Mouse (Mus musculus) liver, embryonic 13.5 days (tissue): ENCODE data around the gene Copg1. TPM values are rescaled to one million over a fixed set of nuclear protein-coding genes. Genes with fewer than 3 reads are reported as not detected.

Experiments used
- ATAC-seq: fragments of 200-750 bp; cut with Nextera tagmentation; 2 replicates; pipeline ENCODE4 v1.8.0; 2017; ENCODE audit warnings: low read depth, mild to moderate bottlenecking, moderate number of reproducible peaks, moderate library complexity
- DNase-seq: peaks from one replicate; pipeline ENCODE4 v3.0.0; 2022
- H3K27ac ChIP-seq: fragments of 300-500 bp; sonication (generic); 2 replicates; pipeline ENCODE4 v1.5.1; 2015; ENCODE audit warnings: moderate library complexity, mild to moderate bottlenecking, inconsistent platforms
- H3K27me3 ChIP-seq: fragments of 300-500 bp; sonication (generic); 2 replicates; pipeline ENCODE4 v1.6.1; 2015; ENCODE audit warnings: mild to moderate bottlenecking, inconsistent platforms
- H3K36me3 ChIP-seq: fragments of 300-500 bp; sonication (generic); 2 replicates; pipeline ENCODE4 v1.6.1; 2015; ENCODE audit warnings: mild to moderate bottlenecking, inconsistent platforms
- H3K4me1 ChIP-seq: fragments of 300-500 bp; sonication (generic); replicated peaks from 2 replicates; pipeline ENCODE4 v1.6.1; 2015; ENCODE audit warnings: inconsistent platforms
- H3K4me2 ChIP-seq: fragments of 300-500 bp; sonication (generic); 2 replicates; pipeline ENCODE4 v1.6.1; 2015; ENCODE audit warnings: inconsistent platforms, mild to moderate bottlenecking, moderate library complexity
- H3K4me3 ChIP-seq: fragments of 300-500 bp; sonication (generic); replicated peaks from 2 replicates; pipeline ENCODE4 v1.5.1; 2015; ENCODE audit warnings: mild to moderate bottlenecking, inconsistent platforms
- H3K9ac ChIP-seq: fragments of 300-500 bp; sonication (generic); 2 replicates; pipeline ENCODE4 v1.6.1; 2015; ENCODE audit warnings: mild to moderate bottlenecking, inconsistent platforms
- H3K9me3 ChIP-seq: fragments of 300-500 bp; sonication (generic); replicated peaks from 2 replicates; pipeline ENCODE4 v1.6.1; 2016; ENCODE audit warnings: inconsistent platforms
- WGBS: fragments of 180-500 bp; shearing (Covaris S2); methylation state at CpG from one replicate; pipeline ENCODE4 v1.1.7; 2015; ENCODE audit not compliant: insufficient replicate concordance; 5-methylcytosine and 5-hydroxymethylcytosine counted together
- polyA plus RNA-seq: library from polyadenylated mRNA; unstranded; fragments of >200 nt; fragmentation: Nextera tagmentation; extraction: Ambion mirVana; gene quantifications from 2 replicates; pipeline ENCODE4 v1.2.1, GENCODE M21; 2015

The Copg1 gene
- polyA plus RNA-seq, 1 experiment from 2014 or later: 56.9 TPM

DNA sequence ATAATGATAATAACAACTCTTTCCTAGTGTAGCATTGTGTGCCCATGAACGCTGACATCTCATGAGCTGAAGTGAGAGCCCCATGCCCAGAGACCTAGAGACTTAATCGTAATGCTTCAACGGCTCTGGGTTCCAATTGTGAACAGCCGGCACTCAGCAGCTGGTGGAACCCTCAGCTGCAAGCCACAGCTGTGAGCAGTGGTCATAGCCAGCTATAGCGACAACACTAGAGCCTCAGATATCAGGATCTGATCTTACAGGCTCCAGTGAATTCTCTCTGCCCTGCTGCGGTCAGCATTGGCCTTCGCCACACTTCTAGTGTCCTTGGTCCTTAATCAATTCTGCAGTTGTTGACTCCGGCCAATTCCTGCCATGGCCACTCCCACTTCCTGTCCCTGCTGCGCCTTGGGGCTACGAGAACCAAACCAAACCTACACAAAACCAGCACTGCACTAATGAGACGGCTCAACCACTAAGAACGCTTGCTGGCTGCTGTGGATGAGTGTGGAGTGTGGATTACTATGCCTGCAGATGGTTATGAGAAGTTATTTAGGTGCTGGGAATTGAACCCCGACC, 11.5 kb upstream of the Copg1 start:
- Histone ChIP-seq H3K36me3 (no peaks in the 10 kb centered on the region), H3K4me2 (peak overlapping the region; percentile 15), H3K4me1 (peaks cover 44% of the 10 kb centered on the region), H3K4me3 (no peak overlapping the region), H3K27ac (peak overlapping the region; percentile 70), H3K9me3 (no peaks in the 10 kb centered on the region), H3K27me3 (no peaks in the 10 kb centered on the region), H3K9ac (peak overlapping the region; percentile 23; the same call in 1 of the 2 replicates)
- peak; percentile 24; the same call in 1 of the 2 replicates for ATAC-seq
- 32% methylated on average over 13 of the region's 13 CpGs for WGBS
- DNase-seq: no peak

DNA sequence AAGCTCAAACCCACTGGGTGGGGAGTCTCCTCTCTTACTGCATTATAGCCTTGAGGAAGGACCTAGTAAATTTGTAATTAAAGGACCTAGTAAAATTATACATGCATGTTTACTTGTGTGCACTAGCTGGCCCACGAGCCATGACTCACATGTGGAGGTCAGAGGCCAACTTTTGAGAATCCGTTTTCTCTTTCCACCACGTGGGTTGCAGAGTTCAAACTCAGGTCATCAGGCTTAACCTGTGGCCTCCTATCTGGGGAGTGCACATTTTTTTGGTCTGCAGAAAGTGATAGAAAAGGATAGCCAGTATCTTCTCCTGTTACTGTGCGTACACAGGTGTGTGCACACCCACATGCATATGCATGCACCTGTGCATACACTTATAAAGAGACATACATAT, 8.6 kb upstream of the Copg1 start:
- H3K27me3 ChIP-seq: no peaks in the 10 kb centered on the region
- no peak overlapping the region for H3K9ac ChIP-seq
- no peak overlapping the region for H3K4me2 ChIP-seq
- H3K4me1 ChIP-seq: peaks cover 34% of the 10 kb centered on the region
- no peak overlapping the region for H3K4me3 ChIP-seq
- DNase-seq (no peak), ATAC-seq (no peak)
- no peak overlapping the region for H3K27ac ChIP-seq
- no peaks in the 10 kb centered on the region for H3K9me3 ChIP-seq
- 26% methylated on average over 4 of the region's 4 CpGs for WGBS
- no peaks in the 10 kb centered on the region for H3K36me3 ChIP-seq

- Histone ChIP-seq H3K4me3 (no peak overlapping the region), H3K4me2 (no peak overlapping the region), H3K4me1 (peaks cover 34% of the 10 kb centered on the region), H3K27me3 (no peaks in the 10 kb centered on the region), H3K9me3 (no peaks in the 10 kb centered on the region), H3K36me3 (no peaks in the 10 kb centered on the region), H3K27ac (no peak overlapping the region), H3K9ac (no peak overlapping the region)
- whole genome bisulfite sequencing: 46% methylated on average over 3 of the region's 3 CpGs
- DNase-seq: no peak
- ATAC-seq: no peak
Measured at GRCm38 (mm10) chr6:87879628-87880027, 8.0 kb upstream of the Copg1 start.

GRCm38 (mm10) chr6:87882221-87882620, 5.4 kb upstream of the Copg1 start:
- Histone ChIP-seq H3K36me3 (no peaks in the 10 kb centered on the region), H3K4me3 (no peak overlapping the region), H3K27ac (no peak overlapping the region), H3K4me1 (peaks cover 23% of the 10 kb centered on the region), H3K9me3 (no peaks in the 10 kb centered on the region), H3K9ac (no peak overlapping the region), H3K27me3 (no peaks in the 10 kb centered on the region), H3K4me2 (no peak overlapping the region)
- 56% methylated on average over 3 of the region's 3 CpGs for WGBS
- ATAC-seq (no peak), DNase-seq (no peak)

DNA sequence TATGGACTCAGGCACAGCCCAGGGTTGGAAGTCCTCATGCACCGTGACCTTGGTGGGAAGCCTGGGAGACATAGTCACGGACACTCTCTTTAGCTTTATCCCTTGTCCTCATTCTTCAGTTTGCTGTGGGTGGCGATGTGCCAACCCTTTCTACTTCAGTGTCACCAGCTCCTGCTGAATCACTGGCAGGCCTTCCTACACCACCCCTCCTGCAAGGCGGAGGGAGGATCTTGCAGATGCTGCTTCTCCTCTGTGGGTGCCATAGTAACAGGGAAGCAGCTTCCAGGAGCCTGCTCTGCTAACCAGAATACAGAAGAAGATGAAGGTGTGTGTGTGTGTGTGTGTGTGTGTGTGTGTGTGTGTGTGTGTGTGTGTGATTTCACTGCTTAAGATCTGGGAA, 4.8 kb upstream of the Copg1 start:
- DNase-seq (no peak), ATAC-seq (no peak)
- Histone ChIP-seq H3K27ac (no peak overlapping the region), H3K27me3 (no peaks in the 10 kb centered on the region), H3K36me3 (no peaks in the 10 kb centered on the region), H3K4me2 (no peak overlapping the region), H3K9me3 (no peaks in the 10 kb centered on the region), H3K4me1 (peaks cover 25% of the 10 kb centered on the region), H3K9ac (no peak overlapping the region), H3K4me3 (no peak overlapping the region)
- 75% methylated on average over 4 of the region's 4 CpGs for WGBS

GRCm38 (mm10) chr6:87886721-87887120, 893 bp upstream of the Copg1 start:
- no peak for DNase-seq
- 74% methylated on average over 1 of the region's 1 CpGs for WGBS
- Histone ChIP-seq H3K27ac (peak overlapping the region; percentile 63), H3K36me3 (peaks cover 31% of the 10 kb centered on the region), H3K4me1 (peaks cover 27% of the 10 kb centered on the region), H3K4me2 (peak overlapping the region; percentile 15; the same call in 1 of the 2 replicates), H3K9ac (no peak overlapping the region), H3K4me3 (no peak overlapping the region), H3K27me3 (no peaks in the 10 kb centered on the region), H3K9me3 (no peaks in the 10 kb centered on the region)
- no peak for ATAC-seq

DNA sequence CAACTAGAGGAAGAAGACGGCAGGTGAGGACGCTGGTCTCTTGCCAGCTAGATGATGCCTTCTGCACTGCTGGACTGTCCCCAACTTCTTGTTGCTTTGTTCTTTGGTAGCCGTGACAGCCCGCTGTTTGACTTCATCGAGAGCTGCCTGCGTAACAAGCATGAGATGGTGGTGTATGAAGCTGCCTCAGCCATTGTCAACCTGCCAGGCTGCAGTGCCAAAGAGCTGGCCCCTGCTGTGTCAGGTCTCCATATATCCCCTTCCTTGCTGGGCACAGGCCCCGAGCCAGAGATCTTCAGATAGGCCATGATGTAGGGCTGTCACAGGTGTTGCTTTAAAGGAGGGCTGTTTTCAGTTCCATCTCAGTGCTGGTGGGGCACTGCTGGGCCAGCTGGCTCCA, 6.3 kb downstream of the Copg1 start:
- WGBS: 82% methylated on average over 7 of the region's 7 CpGs
- DNase-seq (no peak), ATAC-seq (no peak)
- no peak overlapping the region for H3K27ac ChIP-seq
- no peak overlapping the region for H3K4me2 ChIP-seq
- H3K36me3 ChIP-seq: peaks cover 98% of the 10 kb centered on the region
- H3K9me3 ChIP-seq: no peaks in the 10 kb centered on the region
- no peak overlapping the region for H3K4me3 ChIP-seq
- H3K27me3 ChIP-seq: no peaks in the 10 kb centered on the region
- peaks cover 10% of the 10 kb centered on the region for H3K4me1 ChIP-seq
- H3K9ac ChIP-seq: no peak overlapping the region

DNA sequence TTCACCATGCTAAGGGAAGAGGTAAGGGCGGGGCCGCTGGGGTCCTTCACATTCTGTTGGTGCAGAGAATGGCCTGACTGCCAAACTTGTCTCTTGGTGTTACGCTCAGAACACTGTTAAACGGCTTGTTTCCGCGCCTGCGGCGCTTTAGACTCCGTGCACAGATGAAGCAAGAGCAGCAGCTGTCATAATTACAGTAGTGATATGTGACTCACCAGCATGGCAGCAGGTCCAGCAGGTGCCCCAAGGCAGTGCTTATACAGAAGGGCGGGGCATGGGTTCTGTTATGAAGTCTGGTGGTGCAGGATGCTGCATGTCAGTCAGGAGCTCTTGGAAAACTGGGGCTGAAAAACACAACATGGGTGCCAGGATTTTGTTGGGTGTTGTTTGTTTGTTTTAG, 10.4 kb downstream of the Copg1 start:
- Histone ChIP-seq H3K27ac (no peak overlapping the region), H3K27me3 (no peaks in the 10 kb centered on the region), H3K36me3 (peaks cover 97% of the 10 kb centered on the region), H3K4me3 (no peak overlapping the region), H3K4me2 (no peak overlapping the region), H3K9me3 (no peaks in the 10 kb centered on the region), H3K9ac (no peak overlapping the region), H3K4me1 (no peaks in the 10 kb centered on the region)
- no peak for ATAC-seq
- DNase-seq: no peak
- WGBS: 87% methylated on average over 10 of the region's 10 CpGs

DNA sequence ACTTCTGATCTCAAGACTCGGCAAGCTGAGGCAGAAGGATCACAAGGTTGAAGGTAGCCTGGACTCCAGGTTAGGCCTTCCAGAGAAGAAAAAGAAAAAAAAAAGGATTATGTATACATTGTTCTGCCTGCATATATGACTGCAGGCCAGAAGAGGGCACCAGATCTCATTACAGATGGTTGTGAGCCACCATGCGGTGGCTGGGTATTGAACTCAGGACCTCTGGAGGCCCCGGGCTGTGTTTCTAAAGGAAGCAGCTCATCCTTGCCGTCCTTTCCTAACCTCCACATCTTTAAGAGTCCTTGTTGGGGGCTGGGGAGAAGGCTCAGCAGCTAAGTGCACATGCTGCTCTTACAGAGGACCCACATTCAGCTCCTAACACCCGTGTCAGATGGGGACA, 19.0 kb downstream of the Copg1 start:
- H3K4me3 ChIP-seq: no peak overlapping the region
- no peak for DNase-seq
- no peak for ATAC-seq

DNA sequence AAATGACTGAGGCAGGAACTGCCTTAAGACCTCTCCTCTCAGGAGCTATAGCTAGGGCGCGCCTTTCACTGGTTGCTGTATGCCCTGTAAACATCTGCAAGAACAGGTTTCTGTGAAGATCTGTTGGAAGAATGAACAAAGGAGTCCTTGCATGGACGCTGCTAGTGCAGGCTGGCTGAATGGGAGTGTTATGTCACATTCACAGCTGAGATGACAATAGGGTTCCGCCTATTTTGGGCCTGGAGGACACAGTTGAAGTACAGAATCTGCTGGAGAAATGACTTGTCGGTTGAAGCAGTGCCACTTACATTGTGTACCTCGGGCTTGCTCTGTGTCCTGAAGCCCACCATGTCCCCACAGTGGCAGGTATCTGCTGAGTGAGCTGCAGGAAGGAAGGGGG, 21.6 kb downstream of the Copg1 start:
- Histone ChIP-seq H3K4me2 (no peak overlapping the region), H3K36me3 (peaks cover 92% of the 10 kb centered on the region), H3K4me1 (peaks cover 6% of the 10 kb centered on the region), H3K4me3 (no peak overlapping the region), H3K9ac (no peak overlapping the region), H3K27me3 (no peaks in the 10 kb centered on the region), H3K27ac (no peak overlapping the region), H3K9me3 (no peaks in the 10 kb centered on the region)
- DNase-seq (no peak), ATAC-seq (no peak)
- whole genome bisulfite sequencing: 83% methylated on average over 6 of the region's 6 CpGs

More for the DNA sequence above, 19.0 kb downstream of the Copg1 start:
- no peaks in the 10 kb centered on the region for H3K27me3 ChIP-seq
- H3K4me2 ChIP-seq: no peak overlapping the region
- H3K36me3 ChIP-seq: peaks cover 100% of the 10 kb centered on the region
- H3K9ac ChIP-seq: no peak overlapping the region
- 59% methylated on average over 5 of the region's 5 CpGs for WGBS
- H3K27ac ChIP-seq: no peak overlapping the region
- no peaks in the 10 kb centered on the region for H3K9me3 ChIP-seq
- no peaks in the 10 kb centered on the region for H3K4me1 ChIP-seq

DNA sequence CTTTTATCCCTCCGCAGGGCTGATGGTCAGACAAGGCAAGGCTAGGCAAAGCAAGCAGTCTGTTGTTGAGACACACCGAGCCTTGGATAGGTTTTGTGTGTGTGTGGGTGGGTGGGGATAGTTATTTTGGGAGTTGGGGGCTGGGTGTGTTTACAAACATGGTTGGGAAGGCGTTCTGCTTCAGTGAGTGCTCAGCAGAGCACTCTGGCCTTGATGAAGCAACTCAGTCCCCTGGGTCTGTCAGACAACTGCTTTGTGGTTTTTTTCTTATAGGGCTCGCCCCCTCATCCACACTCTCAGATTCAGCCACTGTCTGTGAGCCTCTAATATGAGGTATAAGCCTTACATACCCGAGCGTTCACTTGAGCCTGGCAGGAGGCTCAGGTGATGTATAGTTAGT, 23.9 kb downstream of the Copg1 start:
- ATAC-seq: no peak
- Histone ChIP-seq H3K4me2 (no peak overlapping the region), H3K9me3 (no peaks in the 10 kb centered on the region), H3K4me1 (peaks cover 23% of the 10 kb centered on the region), H3K27me3 (no peaks in the 10 kb centered on the region), H3K4me3 (no peak overlapping the region), H3K9ac (no peak overlapping the region), H3K36me3 (peaks cover 72% of the 10 kb centered on the region), H3K27ac (no peak overlapping the region)
- WGBS: 78% methylated on average over 6 of the region's 6 CpGs
- DNase-seq: no peak

DNA sequence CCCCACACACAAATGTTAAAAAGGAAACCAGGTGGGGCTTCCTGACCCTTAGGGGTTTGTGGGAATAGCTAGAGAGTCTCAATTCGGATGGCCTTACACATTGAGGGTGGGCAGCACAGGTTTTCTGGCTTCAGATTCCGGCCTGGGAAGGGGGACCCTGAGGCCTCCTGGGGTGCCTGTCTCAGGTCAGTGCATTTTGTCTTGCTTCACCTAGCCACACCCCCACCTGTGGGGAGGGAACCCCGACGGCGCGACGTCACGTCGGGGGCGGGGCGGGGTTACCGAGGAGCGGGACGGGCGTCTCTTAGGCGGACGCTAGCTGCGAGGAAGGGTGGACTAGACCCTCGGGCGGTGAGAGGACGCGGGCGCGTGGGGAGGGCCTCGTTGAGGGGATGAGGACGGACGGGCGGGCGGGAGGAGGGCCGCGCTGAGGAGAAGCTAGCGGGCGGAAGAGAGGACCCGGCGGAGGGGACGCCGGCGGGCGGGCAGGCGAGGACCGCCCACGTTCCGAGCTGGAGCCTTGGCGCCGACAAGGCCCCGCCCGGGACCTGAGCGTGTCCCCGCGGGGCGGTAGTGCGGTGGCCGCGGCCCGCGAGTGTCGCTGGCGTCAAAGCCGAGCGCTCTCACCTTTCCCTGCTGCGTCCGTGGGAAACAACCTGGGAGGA, 26.2 kb downstream of the Copg1 start, which contains the start of gene Hmces:
Gene Hmces, plus strand, starts transcription at position 275 of the 665 bp plus-strand sequence.
- peaks cover 64% of the 10 kb centered on the region for H3K36me3 ChIP-seq
- peak within 1 kb of the TSS; percentile 99 for H3K4me2 ChIP-seq
- peak; percentile 77 for DNase-seq
- peaks cover 23% of the 10 kb centered on the region for H3K4me1 ChIP-seq
- ATAC-seq: peak; percentile 90
- no peaks in the 10 kb centered on the region for H3K27me3 ChIP-seq
- WGBS: under 1% methylated on average over 62 of the region's 62 CpGs
- peak within 1 kb of the TSS; percentile 90 for H3K9ac ChIP-seq
- H3K27ac ChIP-seq: peak within 1 kb of the TSS; percentile 83
- H3K9me3 ChIP-seq: no peaks in the 10 kb centered on the region
- H3K4me3 ChIP-seq: peak within 1 kb of the TSS; percentile 86
